Mouse (Mus musculus) right cerebral cortex, postnatal 25 days (tissue): ENCODE measurements around the gene Mettl18.
A peak's percentile ranks its signal among the peaks of the same experiment; 100 is the strongest.
"Not testable (repeated sequence)": the region's sequence is repeated elsewhere in the genome, so short reads cannot be mapped to it uniquely, and the experiment has no call there.

Experiments
- DNase-seq: peaks from one replicate; pipeline ENCODE4 v3.0.0; 2022

Gene Mettl18

DNA sequence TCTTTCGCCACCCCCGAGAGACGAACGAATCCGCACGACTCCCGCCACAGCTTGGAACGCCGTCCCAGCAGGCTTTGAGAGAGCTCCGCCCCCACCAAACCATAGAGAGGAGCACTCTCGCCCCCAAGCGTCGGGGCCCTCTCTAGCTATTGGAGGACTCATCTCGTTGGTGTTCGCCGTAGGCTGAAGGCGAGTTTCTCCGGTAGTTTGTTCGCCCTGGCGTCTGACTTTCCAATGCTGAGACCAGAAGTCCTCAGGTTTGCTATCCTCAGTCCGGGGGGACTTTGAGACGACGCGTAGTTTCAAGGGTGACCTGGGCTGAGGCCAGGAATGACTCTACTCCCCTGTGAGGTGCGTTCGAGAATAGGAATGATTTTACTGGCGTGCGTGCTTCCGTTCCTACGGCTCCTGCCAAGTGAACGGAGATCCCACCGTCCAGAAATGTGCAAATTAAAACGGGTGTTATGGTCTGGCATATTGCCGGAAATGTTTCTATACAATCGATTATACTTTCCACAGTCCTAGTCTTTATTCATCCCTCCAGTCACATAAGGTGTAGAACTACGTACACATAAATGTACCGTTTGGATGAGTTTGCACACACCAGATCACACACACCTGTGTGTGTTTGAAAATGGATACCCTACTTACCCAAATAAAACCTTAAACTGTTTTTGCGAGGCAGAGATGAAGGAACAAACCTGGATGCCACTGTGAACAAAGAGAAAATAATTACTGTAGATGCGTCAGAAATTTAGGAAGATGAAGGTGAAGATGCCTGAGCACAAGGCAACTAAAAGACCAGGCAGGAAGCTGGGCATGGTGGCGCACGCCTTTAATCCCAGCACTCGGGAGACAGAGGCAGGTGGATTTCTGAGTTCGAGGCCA is at the start of gene Mettl18, which contains the start of gene BC055324:
Gene Mettl18, plus strand, starts transcription at position 169 of the 888 bp plus-strand sequence.
Gene BC055324, minus strand, starts transcription at position 76 of the 888 bp plus-strand sequence.
- DNase-seq: peak; percentile 88

DNA sequence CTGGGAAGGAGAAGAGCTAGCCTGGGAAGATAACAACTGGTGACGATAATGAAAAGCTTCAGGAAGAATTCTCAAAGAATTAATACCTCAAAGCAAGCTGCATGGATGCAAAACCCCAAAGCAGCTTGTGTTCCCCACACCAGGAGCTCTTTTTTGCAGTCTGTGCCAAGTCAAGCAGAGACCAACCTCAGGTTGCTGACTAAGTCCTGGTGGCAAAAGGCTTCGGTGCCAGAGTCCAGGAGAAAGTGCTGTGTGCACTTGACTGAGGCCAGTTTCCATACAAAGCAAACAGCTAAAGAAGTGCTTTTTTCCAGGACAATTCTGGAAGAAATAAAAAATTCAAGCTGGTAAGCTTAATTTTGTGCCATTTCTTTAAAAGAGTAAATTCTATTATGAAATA is 41.3 kb upstream of the Mettl18 start:
- DNase-seq: no peak

DNA sequence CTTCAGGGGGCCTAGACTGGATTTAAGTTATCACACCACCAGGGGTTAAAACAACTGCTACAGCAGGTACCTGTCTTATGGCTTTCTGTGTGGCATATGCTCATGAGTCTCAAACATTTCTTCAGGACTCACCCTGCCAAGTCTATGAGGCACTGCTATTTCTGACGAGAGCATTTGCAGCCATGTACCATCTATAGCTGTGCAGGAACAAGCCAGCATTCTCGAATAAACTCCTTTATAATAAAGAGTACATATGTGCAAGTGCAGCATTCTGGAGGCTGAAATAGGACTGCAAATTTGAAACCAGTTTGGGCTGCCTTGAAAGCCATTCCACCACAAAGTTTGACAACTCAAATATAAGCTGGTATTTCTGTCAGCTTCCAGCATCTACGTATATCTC is 36.7 kb upstream of the Mettl18 start:
- DNase-seq: no peak

DNA sequence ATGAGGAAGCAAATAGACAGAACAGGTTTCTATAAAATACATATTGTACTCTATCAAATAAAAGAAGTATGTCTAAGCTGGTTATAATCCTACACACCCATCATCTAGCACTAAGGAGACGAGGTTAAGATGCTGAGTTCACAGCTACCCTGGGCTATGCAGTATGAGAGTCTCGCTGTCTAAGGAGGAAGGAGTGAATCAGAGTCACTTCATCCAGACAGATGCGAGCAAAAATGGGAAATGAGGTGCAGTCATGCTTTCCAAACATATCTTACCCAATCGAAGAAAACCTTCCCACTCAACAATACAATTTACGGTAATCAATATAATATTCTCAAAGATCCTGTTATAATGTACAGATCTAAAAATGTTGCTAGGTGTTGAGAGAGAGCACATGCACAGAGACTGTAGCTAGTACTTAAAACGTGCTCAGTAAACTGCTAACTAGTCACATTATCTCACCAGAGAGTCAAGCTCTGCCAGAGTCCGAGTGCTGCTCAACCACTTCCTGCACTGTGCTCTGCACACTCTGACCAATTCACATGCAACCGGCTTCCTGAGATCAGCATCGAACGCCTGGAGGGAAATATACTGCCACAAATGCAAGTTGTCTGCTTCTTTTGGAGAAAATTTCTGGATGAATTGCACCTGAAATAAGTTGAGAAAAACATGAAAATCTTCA is 30.5 kb upstream of the Mettl18 start:
- no peak for DNase-seq

DNA sequence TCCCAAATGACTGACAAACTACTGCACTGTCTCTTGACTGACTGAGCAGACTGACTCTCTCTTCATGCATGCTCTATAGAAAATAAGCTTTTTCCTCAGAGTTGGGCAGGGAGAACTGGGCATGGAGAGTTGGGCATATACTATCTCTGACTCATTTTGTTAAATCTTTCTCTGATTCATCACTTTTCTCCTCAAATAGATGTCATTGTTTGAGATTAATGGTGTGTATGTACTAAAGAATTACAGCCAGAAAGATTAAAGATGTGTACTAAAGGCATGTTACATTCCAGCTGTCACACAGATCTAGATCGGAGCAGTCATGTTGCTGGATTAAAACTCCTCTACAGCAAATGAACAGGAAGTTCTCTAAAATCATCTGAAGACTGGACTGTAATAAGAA is 20.2 kb upstream of the Mettl18 start:
- DNase-seq: no peak

DNA sequence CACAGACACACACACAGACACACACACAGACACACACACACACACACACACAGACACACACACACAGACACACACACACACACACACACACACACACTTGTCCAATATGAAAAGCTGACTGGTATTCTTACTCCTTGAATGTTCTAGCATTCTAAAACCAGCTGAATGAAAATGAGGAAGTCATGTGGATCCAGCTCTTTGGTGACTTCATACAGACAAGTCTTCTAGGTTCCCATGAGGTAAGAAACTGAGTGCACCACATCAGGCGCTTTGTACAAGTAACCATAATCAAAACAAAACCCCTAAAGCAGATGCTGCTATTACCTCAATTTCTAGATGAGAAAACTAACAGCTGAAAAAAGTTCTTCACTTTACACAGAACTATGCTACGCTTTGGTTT is 19.6 kb upstream of the Mettl18 start:
- DNase-seq: no peak

DNA sequence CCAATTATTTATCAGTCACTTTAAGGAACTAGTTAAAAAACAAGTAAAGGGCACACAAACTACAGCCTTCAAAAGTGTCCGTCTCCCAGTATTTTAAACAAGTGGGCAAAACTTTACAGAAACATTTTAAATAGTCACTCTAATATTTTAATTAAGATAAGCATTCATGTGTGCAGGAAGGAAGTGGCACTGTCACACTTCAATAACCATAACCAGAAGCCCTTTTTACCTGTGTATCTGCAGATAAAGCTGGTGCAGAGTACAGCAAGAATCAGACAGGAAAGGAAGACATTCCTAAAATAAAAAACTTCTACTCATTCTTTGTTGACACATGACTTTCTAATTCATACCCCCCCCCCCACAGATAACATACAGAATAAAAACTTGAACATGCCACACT is 18.2 kb upstream of the Mettl18 start:
- no peak for DNase-seq

DNA sequence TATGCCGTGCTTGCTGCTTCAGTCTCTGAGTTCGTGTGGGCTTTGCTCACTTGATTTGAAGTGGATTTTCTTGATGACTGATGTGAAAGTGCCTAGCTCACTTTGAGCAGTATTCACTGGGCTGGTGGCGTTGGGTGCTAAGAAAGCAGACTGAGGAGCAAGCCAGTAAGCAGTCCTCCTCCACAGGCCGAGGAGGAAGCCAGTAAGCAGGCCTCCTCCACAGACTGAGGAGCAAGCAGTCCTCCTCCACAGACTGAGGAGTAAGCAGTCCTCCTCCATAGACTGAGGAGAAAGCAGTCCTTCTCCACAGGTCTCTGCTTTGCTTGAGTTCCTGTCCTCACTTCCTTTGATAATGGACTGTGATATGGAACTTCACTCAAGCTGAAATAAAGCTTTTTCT is 2.3 kb upstream of the Mettl18 start:
- no peak for DNase-seq

DNA sequence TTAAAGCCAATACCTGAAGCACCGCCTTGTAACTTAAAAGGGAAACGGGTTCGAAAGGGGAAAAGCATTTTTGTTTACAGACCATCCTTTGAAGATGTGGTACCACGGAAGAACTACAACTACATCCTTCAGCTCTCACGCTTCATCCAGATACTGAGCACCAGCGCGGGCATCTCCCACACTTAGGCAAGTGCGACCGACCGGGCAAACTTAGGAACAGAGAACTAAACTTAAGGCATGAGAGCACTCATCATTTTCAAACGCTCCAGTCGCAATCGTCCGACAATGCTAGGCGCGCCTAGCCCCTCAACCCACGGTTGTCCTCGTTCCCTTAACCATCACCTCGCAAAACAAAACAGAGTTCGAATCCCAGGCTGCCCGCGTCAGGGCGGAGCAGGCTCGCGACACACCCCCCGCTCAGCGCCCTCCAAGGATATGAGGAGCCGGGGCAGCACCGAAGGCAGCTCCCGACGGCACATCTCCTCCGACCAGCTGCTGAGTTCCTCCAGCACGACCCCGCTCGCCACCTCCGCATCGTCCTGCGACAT is 442 bp upstream of the Mettl18 start:
- no peak for DNase-seq

DNA sequence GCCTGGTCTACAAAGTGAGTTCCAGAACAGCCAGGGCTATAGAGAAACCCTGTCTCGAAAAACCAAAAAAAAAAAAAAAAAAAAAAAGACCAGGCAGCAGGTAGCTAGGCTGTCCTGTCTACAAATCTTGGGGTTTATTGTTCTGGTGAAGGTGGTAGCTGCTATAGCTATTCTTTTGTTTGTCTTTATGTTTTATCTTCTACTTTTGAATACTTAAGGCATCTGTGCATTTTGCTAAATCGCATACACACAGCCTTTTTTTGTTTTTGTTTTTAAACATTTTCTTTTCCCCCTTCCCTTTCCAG is 872 bp downstream of the Mettl18 start:
- no peak for DNase-seq

DNA sequence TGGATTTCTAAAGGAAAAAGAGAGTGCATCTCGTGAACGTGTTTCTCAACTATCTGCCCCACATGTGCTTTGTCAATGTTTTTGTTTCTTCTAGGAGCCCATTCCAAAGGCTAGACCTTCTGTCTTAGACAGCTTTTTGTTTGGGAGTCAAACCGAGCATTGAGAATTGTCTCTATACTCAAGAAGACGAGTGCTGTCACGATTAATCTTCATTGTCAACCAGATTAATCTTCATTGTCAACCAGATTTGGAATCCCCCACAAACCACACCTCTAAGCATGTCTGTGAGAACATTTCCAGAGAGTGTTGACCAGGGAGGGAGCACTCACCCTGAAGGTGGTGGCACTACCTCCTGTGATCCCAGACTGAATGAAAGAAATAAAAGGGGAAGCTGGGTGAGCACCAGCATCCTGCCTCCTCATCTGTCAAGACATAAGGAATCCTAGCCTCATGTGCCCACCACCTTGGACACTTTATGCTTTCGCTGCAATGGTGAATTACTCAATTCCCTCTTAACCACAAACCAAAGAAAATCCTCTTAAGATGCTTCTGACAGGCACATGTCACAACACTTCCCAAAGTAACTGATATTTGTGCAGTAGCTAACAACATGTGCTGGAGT is 7.3 kb downstream of the Mettl18 start:
- no peak for DNase-seq

DNA sequence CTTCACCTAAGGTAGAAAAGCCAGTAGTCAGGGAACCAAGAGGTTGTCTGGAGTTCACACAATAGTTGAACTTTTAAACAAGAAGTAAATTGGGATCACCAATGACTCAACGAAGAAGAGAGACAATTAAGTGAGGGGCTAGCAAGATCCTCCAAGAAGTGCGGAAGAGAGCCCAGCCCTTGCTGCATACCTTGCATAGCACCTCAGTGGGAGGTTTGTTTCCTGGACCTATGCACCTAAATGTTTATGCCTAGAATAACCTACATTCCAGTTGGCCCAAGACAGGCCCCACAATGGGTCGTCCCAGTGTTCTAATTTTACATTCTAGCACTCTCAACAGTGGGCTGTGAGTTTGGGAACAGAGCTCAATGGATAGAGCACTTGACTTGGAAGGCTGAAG is 9.6 kb downstream of the Mettl18 start:
- DNase-seq: no peak

DNA sequence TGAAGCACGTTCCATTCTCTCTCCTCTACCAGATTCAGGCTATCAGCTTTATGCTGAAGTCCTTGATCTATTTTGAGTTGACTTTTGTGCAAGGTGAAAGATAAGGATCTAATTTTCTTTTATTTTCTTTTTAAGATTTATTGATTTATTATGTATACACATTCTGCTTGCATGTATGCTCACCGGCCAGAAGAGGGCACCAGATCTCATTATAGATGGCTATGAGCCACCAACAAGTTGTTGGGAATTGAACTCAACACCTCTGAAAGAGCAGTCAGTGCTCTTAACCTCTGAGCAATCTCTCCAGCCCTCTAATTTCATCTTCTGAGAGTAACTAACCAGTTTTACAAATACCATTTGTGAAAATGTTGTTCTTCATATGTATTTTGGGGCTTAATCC is 14.5 kb downstream of the Mettl18 start:
- no peak for DNase-seq

DNA sequence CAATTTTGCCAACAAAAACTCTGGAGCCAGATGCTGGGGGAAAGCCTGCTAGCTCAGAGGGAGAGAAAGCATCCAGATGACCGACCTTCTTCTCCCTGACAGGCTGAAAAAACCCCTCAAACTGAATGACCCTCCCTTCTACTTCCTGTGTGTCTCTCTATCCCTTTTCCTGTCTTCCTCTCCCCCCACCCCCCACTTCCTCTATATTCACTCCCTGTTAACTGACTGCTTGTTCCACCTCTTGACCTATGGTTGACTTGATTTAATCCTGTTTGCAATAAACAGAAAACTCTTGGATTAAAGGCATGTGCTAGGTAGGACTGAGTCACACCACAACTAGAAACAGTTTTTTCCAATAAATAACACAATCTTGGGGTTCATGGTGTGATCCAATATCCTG is 19.9 kb downstream of the Mettl18 start:
- DNase-seq: no peak

DNA sequence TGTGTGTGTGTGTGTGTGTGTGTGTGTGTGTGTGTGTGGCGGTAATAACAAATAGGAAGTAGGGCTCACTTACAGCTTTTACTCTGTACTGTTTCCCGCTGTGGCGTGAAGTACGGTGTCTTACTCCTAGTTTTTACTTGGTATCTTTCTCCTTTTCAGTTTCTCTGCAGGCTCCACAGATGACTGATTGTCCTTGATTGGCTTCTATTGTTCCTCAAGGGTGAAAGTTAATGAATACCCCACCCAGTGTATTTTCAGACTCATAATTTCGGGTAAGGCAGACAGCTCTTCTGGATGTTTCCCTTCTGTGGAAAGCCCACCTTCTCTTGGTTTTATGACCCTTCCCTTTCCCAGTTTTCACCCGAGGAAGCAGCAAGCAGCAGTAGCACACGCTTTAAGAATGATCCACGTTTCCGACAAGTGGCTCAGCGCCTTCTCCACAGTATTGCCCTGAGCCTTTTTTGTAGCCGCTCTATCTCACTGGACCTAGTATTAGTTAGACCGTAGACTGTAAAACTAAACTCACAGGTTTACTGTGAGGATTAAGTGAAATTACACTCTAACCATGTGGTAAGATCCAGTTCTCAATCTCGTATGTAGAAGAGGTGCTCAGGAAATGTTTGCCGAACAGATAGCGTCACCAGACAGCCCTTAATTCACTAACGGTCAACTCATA is 23.7 kb downstream of the Mettl18 start:
- DNase-seq: no peak

DNA sequence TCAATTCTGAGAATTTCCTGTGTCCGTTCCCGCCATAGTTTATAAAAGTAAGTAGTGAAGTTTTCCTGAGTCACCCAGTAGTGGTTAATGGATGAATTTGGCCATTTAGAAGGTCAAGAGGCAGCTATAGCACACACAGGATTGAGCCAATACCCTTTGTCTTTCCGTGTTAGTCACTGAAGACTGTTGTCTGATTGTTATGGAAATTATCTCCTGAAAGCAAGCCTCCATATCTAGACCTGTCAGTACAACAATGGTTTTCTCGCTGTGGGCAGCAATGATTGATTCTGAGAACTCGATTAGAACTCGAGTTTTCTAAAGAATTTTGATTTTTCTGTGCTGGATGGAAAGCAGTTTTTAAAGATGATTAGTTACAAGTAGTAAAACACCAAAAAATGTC is 25.1 kb downstream of the Mettl18 start:
- DNase-seq: no peak

DNA sequence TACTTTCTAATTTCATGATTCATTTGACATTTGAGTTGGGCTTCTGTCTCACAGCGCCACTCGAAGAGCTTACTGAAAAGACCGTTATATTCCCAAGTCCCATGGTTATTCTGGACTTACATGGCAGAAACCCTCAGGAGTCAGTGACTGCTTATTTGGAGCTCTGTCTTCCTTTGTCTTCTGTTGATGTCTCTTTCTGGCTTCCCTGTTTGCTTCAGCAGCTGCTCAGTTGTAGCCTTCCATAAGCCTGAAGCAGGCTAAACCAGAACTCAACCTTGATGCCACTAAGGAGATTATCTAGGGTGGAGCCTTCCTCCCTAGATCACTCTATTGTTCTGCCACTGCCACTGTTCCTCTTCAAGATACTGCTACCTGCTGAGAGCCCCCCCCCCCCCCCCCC is 26.1 kb downstream of the Mettl18 start:
- DNase-seq: not testable (repeated sequence)

DNA sequence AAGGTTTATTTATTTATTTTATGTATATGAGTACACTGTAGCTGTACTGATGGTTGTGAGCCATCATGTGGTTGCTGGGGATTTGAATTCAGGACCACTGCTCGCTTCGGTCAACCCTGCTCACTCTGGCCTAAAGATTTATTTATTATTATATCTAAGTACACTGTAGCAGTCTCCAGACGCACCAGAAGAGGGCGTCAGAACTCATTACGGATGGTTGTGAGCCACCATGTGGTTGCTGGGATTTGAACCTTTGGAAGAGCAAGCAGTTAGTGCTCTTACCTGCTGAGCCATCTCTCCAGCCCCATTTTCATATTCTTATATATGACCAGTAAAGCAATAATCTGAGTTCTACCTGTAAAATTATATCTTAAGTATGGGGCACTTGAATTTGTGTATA is 27.4 kb downstream of the Mettl18 start:
- DNase-seq: not testable (repeated sequence)

DNA sequence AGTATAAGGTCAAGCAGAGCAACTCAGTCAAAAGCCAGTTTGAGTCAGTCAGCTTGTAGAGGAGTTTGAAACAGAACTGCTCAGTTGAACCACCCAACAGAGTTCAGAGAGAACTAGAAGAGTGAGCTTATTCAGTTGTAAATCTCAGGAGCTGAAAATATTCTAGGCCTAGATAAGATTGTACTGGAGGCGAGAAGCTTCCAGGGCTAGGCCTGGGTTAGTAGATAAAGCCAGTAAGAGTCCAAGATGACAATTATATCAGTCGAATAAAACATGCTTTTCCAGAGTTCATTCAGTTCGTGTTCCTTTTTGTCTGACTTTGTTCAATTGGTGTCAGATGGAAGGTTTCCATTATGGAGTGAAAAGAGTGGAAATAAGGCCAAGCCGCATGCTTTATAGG is 31.0 kb downstream of the Mettl18 start:
- DNase-seq: no peak

DNA sequence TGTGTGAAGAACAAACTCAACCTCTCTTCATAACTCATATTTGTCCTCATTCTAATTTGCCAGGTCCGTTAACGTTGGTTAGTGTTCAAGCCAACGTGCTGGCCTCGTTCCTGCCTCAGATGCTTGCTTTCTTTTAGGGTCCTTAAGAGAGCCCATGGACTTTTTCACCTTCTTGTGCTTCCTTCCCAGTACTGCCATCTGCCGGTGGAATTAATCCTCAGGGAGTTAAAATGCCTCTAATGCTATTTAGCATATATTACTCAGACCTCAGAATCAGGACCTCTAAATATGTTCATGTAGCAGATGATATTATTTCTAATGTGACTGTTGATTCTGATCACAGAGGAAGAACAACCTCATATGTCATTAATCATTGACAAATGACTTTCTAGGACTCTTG is 32.7 kb downstream of the Mettl18 start:
- no peak for DNase-seq

DNA sequence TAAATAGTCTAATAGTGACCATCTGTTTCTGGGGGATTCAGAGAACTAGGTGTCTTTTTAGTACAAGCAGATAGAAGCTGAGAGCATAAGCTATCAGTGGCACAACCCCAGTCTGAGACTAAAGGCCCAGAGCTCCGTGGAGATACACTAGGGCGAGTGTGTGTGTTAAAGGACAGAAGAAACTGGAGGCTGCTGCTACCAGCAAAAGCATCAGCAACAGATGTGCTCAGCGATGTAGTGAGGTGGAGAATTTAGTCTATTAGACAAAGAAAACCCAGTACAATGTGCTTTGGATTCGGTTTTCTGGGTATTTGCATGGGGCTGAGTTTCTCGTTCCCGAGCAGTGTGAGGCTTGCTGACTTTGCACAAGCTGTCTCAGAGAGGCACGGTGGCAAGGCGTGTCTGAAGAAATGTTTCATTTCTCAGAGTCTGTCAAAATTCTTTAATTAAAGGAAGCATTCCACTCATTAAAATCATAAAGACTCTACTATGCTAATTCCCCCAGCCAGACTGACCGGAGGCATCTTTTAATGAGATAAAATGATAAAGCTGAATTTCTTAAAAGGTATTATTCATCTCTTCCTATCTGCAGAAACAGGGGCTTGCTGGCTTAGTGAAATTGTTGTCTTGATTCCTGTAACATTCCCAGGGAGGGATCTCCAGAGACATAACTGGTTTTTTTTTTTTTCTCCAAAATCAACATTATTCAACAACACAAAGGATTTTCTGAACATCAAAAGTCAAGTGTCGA is 45.9 kb downstream of the Mettl18 start:
- DNase-seq: no peak

DNA sequence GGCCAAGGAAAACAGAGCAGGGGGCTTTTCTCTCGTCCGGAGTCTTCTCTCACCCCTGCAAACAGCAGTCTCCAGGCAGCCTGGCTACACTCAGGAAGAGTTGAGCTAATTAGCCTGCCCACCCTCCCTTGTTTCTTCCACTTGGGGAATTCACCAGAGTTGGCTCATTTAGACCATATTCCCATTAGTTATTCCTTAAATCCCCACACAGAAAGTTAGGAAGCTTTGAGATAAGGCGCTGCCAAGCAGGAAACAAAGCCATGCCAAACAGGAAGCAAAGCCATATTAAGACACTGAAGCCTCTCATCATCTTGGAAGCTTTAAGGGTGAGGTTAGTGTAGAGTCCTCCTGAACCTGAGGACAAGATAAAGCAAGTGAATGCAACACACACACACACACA is 48.9 kb downstream of the Mettl18 start:
- DNase-seq: no peak
